Mouse (Mus musculus): Measurements from ENCODE around the gene Atf6.

GRCm38 (mm10) chr1:170815287-170816004 lies 52.1 kb downstream of the Atf6 start:
- TF ChIP-seq CTCF (IDR thresholded peaks at IDR 0.05; ENCODE audit: low read depth) = no peak
- no peak for TF ChIP-seq EP300 (IDR thresholded peaks at IDR 0.05; ENCODE audit: low read depth)
